Mouse (Mus musculus) MEL (cell line): ENCODE data around the gene Atxn2. TPM values are rescaled to one million over a fixed set of nuclear protein-coding genes. Genes with fewer than 3 reads are reported as not detected.
A peak's percentile ranks its signal among the peaks of the same experiment; 100 is the strongest.

Source experiments
- DNase-seq: peaks from one replicate; pipeline ENCODE4 v3.0.0; 2011; ENCODE audit warnings: low read depth, low spot score
- H3K27ac ChIP-seq: 2 replicates; pipeline ENCODE4 v1.5.1; 2012; ENCODE audit warnings: low read depth, mild to moderate bottlenecking, control low read depth, low read length, moderate library complexity; ENCODE audit not compliant: control insufficient read depth
- H3K27me3 ChIP-seq, 2 experiments: fragments of 150-350 bp in 1 of 2; sonication (generic) in 1 of 2; 2 replicates each; pipeline ENCODE4 v1.6.1; 2012; ENCODE audit warnings: low read length in 2 of 2, mild to moderate bottlenecking in 2 of 2, improper control_type of control experiment in 1 of 2, moderate library complexity in 1 of 2; ENCODE audit not compliant: insufficient read depth in 2 of 2, control insufficient read depth in 1 of 2
- H3K36me3 ChIP-seq, 2 experiments: 2 replicates each; pipeline ENCODE4 v1.6.1; 2012 to 2014; ENCODE audit warnings: low read length in 2 of 2, improper control_type of control experiment in 1 of 2, inconsistent platforms in 1 of 2, mild to moderate bottlenecking in 1 of 2; ENCODE audit not compliant: insufficient read depth in 2 of 2, control insufficient read depth in 1 of 2
- H3K4me1 ChIP-seq, 2 experiments: fragments of 150-350 bp in 1 of 2; sonication (generic) in 1 of 2; 2 replicates each; pipeline ENCODE4 v1.6.1; 2012; ENCODE audit warnings: low read length in 2 of 2, improper control_type of control experiment in 1 of 2, mild to moderate bottlenecking in 1 of 2; ENCODE audit not compliant: insufficient read depth in 2 of 2, control insufficient read depth in 1 of 2
- H3K4me3 ChIP-seq, 2 experiments: fragments of 150-350 bp in 1 of 2; sonication (generic) in 1 of 2; 2 replicates each; pipeline ENCODE4 v1.5.1; 2012; ENCODE audit warnings: low read depth in 2 of 2, low read length in 2 of 2, mild to moderate bottlenecking in 2 of 2, moderate library complexity in 2 of 2, control low read depth in 1 of 2, improper control_type of control experiment in 1 of 2; ENCODE audit not compliant: control insufficient read depth in 1 of 2, insufficient read depth in 1 of 2
- H3K79me2 ChIP-seq: 2 replicates; pipeline ENCODE4 v1.6.1; 2012; ENCODE audit warnings: mild to moderate bottlenecking, low read length, moderate library complexity; ENCODE audit not compliant: control insufficient read depth, poor library complexity, insufficient read depth
- H3K9ac ChIP-seq: 2 replicates; pipeline ENCODE4 v1.6.1; 2012; ENCODE audit warnings: low read depth, mild to moderate bottlenecking, control low read depth, low read length, moderate library complexity; ENCODE audit not compliant: control insufficient read depth, poor library complexity, severe bottlenecking
- H3K9me3 ChIP-seq: fragments of 150-350 bp; sonication (generic); replicated peaks from 2 replicates; pipeline ENCODE4 v1.6.1; 2012; ENCODE audit warnings: mild to moderate bottlenecking, low read length, improper control_type of control experiment, moderate library complexity; ENCODE audit not compliant: insufficient read depth
- BHLHE40 ChIP-seq: IDR thresholded peaks from 2 replicates; pipeline ENCODE4 v1.6.1; 2012; ENCODE audit warnings: low read depth, mild to moderate bottlenecking, inconsistent platforms, low read length, improper control_type of control experiment, borderline replicate concordance
- CHD1 ChIP-seq: IDR thresholded peaks from 2 replicates; pipeline ENCODE4 v1.6.1; 2012; ENCODE audit warnings: low read depth, mild to moderate bottlenecking, inconsistent platforms, low read length, improper control_type of control experiment
- CHD2 ChIP-seq: IDR thresholded peaks from 2 replicates; pipeline ENCODE4 v1.6.1; 2011; ENCODE audit warnings: low read length, improper control_type of control experiment
- CTCF ChIP-seq, 3 experiments: IDR thresholded peaks in 2 of 3; conservative IDR thresholded peaks in 1 of 3; 2 replicates each; pipeline ENCODE4 v1.5.1; 2011 to 2012; ENCODE audit warnings: low read length in 3 of 3, low read depth in 2 of 3, mild to moderate bottlenecking in 2 of 3, improper control_type of control experiment in 1 of 3, inconsistent platforms in 1 of 3, mixed read lengths in 1 of 3, moderate library complexity in 1 of 3; ENCODE audit not compliant: control insufficient read depth in 1 of 3, insufficient read depth in 1 of 3, poor library complexity in 1 of 3, severe bottlenecking in 1 of 3
- ELF1 ChIP-seq: IDR thresholded peaks from 2 replicates; pipeline ENCODE4 v1.6.1; 2014; ENCODE audit warnings: low read depth, mild to moderate bottlenecking, inconsistent platforms, low read length, improper control_type of control experiment, moderate library complexity
- EP300 ChIP-seq, 2 experiments: IDR thresholded peaks; 2 replicates each; pipeline ENCODE4 v1.6.1; 2011; ENCODE audit warnings: improper control_type of control experiment in 2 of 2, low read length in 2 of 2, low read depth in 1 of 2, mild to moderate bottlenecking in 1 of 2
- ETS1 ChIP-seq: IDR thresholded peaks from 2 replicates; pipeline ENCODE4 v1.6.1; 2012; ENCODE audit warnings: low read depth, mild to moderate bottlenecking, inconsistent platforms, low read length, improper control_type of control experiment, moderate library complexity
- GABPA ChIP-seq: IDR thresholded peaks from 2 replicates; pipeline ENCODE4 v1.6.1; 2012; ENCODE audit warnings: low read depth, mild to moderate bottlenecking, inconsistent platforms, low read length, improper control_type of control experiment, moderate library complexity
- GATA1 ChIP-seq: IDR thresholded peaks from 2 replicates; pipeline ENCODE4 v1.6.1; 2011; ENCODE audit warnings: low read depth, low read length, improper control_type of control experiment
- HCFC1 ChIP-seq: IDR thresholded peaks from 2 replicates; pipeline ENCODE4 v1.6.1; 2012; ENCODE audit warnings: low read depth, mild to moderate bottlenecking, inconsistent platforms, low read length, improper control_type of control experiment, moderate library complexity
- JUND ChIP-seq: IDR thresholded peaks from 2 replicates; pipeline ENCODE4 v1.6.1; 2011; ENCODE audit warnings: low read depth, mild to moderate bottlenecking, improper control_type of control experiment, low read length
- KAT2A ChIP-seq: conservative IDR thresholded peaks from 2 replicates; pipeline ENCODE4 v1.6.1; 2012; ENCODE audit warnings: low read depth, low read length, improper control_type of control experiment, inconsistent platforms
- MAFK ChIP-seq: IDR thresholded peaks from 2 replicates; pipeline ENCODE4 v1.6.1; 2011; ENCODE audit warnings: low read depth, mild to moderate bottlenecking, low read length, improper control_type of control experiment, borderline replicate concordance
- MAX ChIP-seq: IDR thresholded peaks from 2 replicates; pipeline ENCODE4 v1.6.1; 2011; ENCODE audit warnings: low read length, improper control_type of control experiment
- MEF2A ChIP-seq: IDR thresholded peaks from 2 replicates; pipeline ENCODE4 v1.6.1; 2014; ENCODE audit warnings: low read depth, mild to moderate bottlenecking, inconsistent platforms, low read length, improper control_type of control experiment; ENCODE audit not compliant: poor library complexity, insufficient replicate concordance, severe bottlenecking; ENCODE audit errors: extremely low read depth
- MXI1 ChIP-seq: IDR thresholded peaks from 2 replicates; pipeline ENCODE4 v1.6.1; 2011; ENCODE audit warnings: mild to moderate bottlenecking, low read depth, low read length, improper control_type of control experiment
- MYB ChIP-seq: IDR thresholded peaks from 2 replicates; pipeline ENCODE4 v1.6.1; 2011; ENCODE audit warnings: mild to moderate bottlenecking, low read depth, low read length, improper control_type of control experiment
- MYC ChIP-seq: IDR thresholded peaks from 2 replicates; pipeline ENCODE4 v1.6.1; 2011; ENCODE audit warnings: low read depth, mild to moderate bottlenecking, low read length, improper control_type of control experiment, moderate library complexity
- NRF1 ChIP-seq: IDR thresholded peaks from 2 replicates; pipeline ENCODE4 v1.6.1; 2014; ENCODE audit warnings: low read depth, mild to moderate bottlenecking, inconsistent platforms, low read length, improper control_type of control experiment, moderate library complexity; ENCODE audit not compliant: poor library complexity, insufficient read depth, severe bottlenecking
- POLR2A ChIP-seq, 2 experiments: IDR thresholded peaks; 2 replicates each; pipeline ENCODE4 v1.6.1; 2011 to 2012; ENCODE audit warnings: low read length in 2 of 2, mild to moderate bottlenecking in 2 of 2, control low read depth in 1 of 2, improper control_type of control experiment in 1 of 2, low read depth in 1 of 2, moderate library complexity in 1 of 2; ENCODE audit not compliant: control insufficient read depth in 1 of 2, insufficient read depth in 1 of 2, poor library complexity in 1 of 2
- POLR2AphosphoS2 ChIP-seq: IDR thresholded peaks from 2 replicates; pipeline ENCODE4 v1.6.1; 2011; ENCODE audit warnings: low read length, improper control_type of control experiment
- POLR2AphosphoS5 ChIP-seq: IDR thresholded peaks from 2 replicates; pipeline ENCODE4 v1.6.1; 2012; ENCODE audit warnings: low read depth, borderline replicate concordance, mild to moderate bottlenecking, inconsistent platforms, low read length, moderate library complexity, mixed read lengths
- RAD21 ChIP-seq: IDR thresholded peaks from 2 replicates; pipeline ENCODE4 v1.6.1; 2011; ENCODE audit warnings: mild to moderate bottlenecking, low read depth, low read length, improper control_type of control experiment
- RCOR1 ChIP-seq: IDR thresholded peaks from 2 replicates; pipeline ENCODE4 v1.6.1; 2012; ENCODE audit warnings: low read depth, mild to moderate bottlenecking, inconsistent platforms, low read length, improper control_type of control experiment
- SIN3A ChIP-seq: IDR thresholded peaks from 2 replicates; pipeline ENCODE4 v1.6.1; 2012; ENCODE audit warnings: low read length, improper control_type of control experiment, inconsistent platforms
- SMC3 ChIP-seq: IDR thresholded peaks from 2 replicates; pipeline ENCODE4 v1.6.1; 2011; ENCODE audit warnings: low read depth, low read length, improper control_type of control experiment
- TAL1 ChIP-seq: IDR thresholded peaks from 2 replicates; pipeline ENCODE4 v1.6.1; 2012; ENCODE audit warnings: mild to moderate bottlenecking, inconsistent platforms, low read length, moderate library complexity, mixed read lengths
- TBP ChIP-seq: IDR thresholded peaks from 2 replicates; pipeline ENCODE4 v1.8.0; 2011; ENCODE audit warnings: low read depth, low read length, improper control_type of control experiment
- TCF12 ChIP-seq: IDR thresholded peaks from 2 replicates; pipeline ENCODE4 v1.6.1; 2014; ENCODE audit warnings: low read depth, mild to moderate bottlenecking, inconsistent platforms, low read length, improper control_type of control experiment, moderate library complexity
- UBTF ChIP-seq: IDR thresholded peaks from 2 replicates; pipeline ENCODE4 v1.6.1; 2012; ENCODE audit warnings: low read depth, mild to moderate bottlenecking, inconsistent platforms, low read length, improper control_type of control experiment, moderate library complexity, borderline replicate concordance; ENCODE audit not compliant: insufficient read depth
- USF1 ChIP-seq: IDR thresholded peaks from 2 replicates; pipeline ENCODE4 v1.6.1; 2014; ENCODE audit warnings: low read depth, mild to moderate bottlenecking, inconsistent platforms, low read length, improper control_type of control experiment, moderate library complexity
- USF2 ChIP-seq, 2 experiments: IDR thresholded peaks; 2 replicates each; pipeline ENCODE4 v1.6.1; 2011 to 2012; ENCODE audit warnings: improper control_type of control experiment in 2 of 2, low read length in 2 of 2, borderline replicate concordance in 1 of 2, inconsistent platforms in 1 of 2, low read depth in 1 of 2, mild to moderate bottlenecking in 1 of 2; ENCODE audit not compliant: insufficient read depth in 1 of 2
- ZC3H11A ChIP-seq: IDR thresholded peaks from 2 replicates; pipeline ENCODE4 v1.6.1; 2012; ENCODE audit warnings: low read depth, mild to moderate bottlenecking, inconsistent platforms, low read length, improper control_type of control experiment
- ZKSCAN1 ChIP-seq: IDR thresholded peaks from 2 replicates; pipeline ENCODE4 v1.6.1; 2012; ENCODE audit warnings: low read depth, mild to moderate bottlenecking, inconsistent platforms, low read length, improper control_type of control experiment, moderate library complexity
- ZMIZ1 ChIP-seq: IDR thresholded peaks from 2 replicates; pipeline ENCODE4 v1.6.1; 2012; ENCODE audit warnings: low read depth, mild to moderate bottlenecking, inconsistent platforms, low read length, improper control_type of control experiment, moderate library complexity
- ZNF384 ChIP-seq: IDR thresholded peaks from 2 replicates; pipeline ENCODE4 v1.6.1; 2012; ENCODE audit warnings: low read depth, mild to moderate bottlenecking, inconsistent platforms, low read length, improper control_type of control experiment
- polyA plus RNA-seq, 2 experiments: library from polyadenylated mRNA; stranded (reverse) in 1 of 2; unstranded in 1 of 2; fragments of >175 nt in 1 of 2; fragments of >200 nt in 1 of 2; gene quantifications; 2 replicates each; pipeline versions ENCODE4 v1.2.1 to v1.2.4; 2012; ENCODE audit warnings: low replicate concordance in 2 of 2, low read depth in 1 of 2; ENCODE audit not compliant: insufficient read length in 2 of 2, insufficient read depth in 1 of 2, missing spikeins in 1 of 2
- total RNA-seq: library from RNA; depleted of rRNA; stranded (reverse); fragments of 300-350 nt; gene quantifications from 2 replicates; pipeline ENCODE4 v1.2.3, GENCODE M21; 2012

Atxn2 gene
- total and polyA plus RNA-seq, 3 experiments, result 16.3 to 476 (median 85.4) TPM

GRCm38 (mm10) chr5:121836692-121837415, 125.7 kb downstream of the Atxn2 start:
- no peaks in the 10 kb centered on the region for H3K9me3 ChIP-seq
- H3K9ac ChIP-seq, result peak overlapping the region; percentile 99
- peaks cover 0 to 26% of the 10 kb centered on the region in 2 experiments; a peak in 3 of 4 replicates for H3K4me1 ChIP-seq
- peak overlapping the region; percentile 70 to 96 for H3K4me3 ChIP-seq
- peaks cover 0 to 19% of the 10 kb centered on the region in 2 experiments; a peak in 2 of 4 replicates for H3K36me3 ChIP-seq
- no peaks in the 10 kb centered on the region for H3K27me3 ChIP-seq
- peak overlapping the region; percentile 84 for H3K27ac ChIP-seq
- peaks cover 47% of the 10 kb centered on the region for H3K79me2 ChIP-seq
- peak; percentile 96 for DNase-seq
- TF ChIP-seq USF1, result no peak
- TF ChIP-seq TCF12, result peak; percentile 26; the same call in 1 of the 2 replicates
- no peak for TF ChIP-seq MEF2A
- no peak for TF ChIP-seq CHD1
- no peak for TF ChIP-seq BHLHE40
- TF ChIP-seq POLR2A (IDR thresholded peaks at IDR 0.05; ENCODE audit: control insufficient read depth in 1 of 2, insufficient read depth in 1 of 2, low read depth in 1 of 2, low read length in 2 of 2, poor library complexity in 1 of 2), result peak; percentile 91 to 95
- peak; percentile 88 for TF ChIP-seq MXI1
- TF ChIP-seq JUND, result no peak
- 0 out of 2 replicates have a peak, but pooled peaks have one; percentile 9 for TF ChIP-seq RCOR1
- TF ChIP-seq CHD2, result no peak
- peak; percentile 44 for TF ChIP-seq SIN3A
- peak; percentile 17; the same call in 1 of the 2 replicates for TF ChIP-seq UBTF
- no peak for TF ChIP-seq SMC3
- TF ChIP-seq MYC, result no peak
- no peak for TF ChIP-seq POLR2AphosphoS5
- TF ChIP-seq KAT2A, result no peak
- peak; percentile 45; the same call in 1 of the 2 replicates for TF ChIP-seq MAX
- no peak for TF ChIP-seq ZKSCAN1
- TF ChIP-seq ELF1, result no peak
- no peak for TF ChIP-seq TBP
- TF ChIP-seq ETS1, result no peak
- peak; percentile 84 for TF ChIP-seq ZNF384
- peak; percentile 24; the same call in 1 of the 2 replicates for TF ChIP-seq TAL1
- no peak for TF ChIP-seq MYB
- TF ChIP-seq MAFK, result no peak
- TF ChIP-seq NRF1, result no peak
- TF ChIP-seq GATA1, result no peak
- no peak; the same call in 1 of the 2 replicates for TF ChIP-seq HCFC1
- TF ChIP-seq CTCF (IDR thresholded peaks at IDR 0.05 in 2 of 3, conservative IDR thresholded peaks at IDR 0.05 in 1 of 3; ENCODE audit: control insufficient read depth in 1 of 3, insufficient read depth in 1 of 3, low read depth in 2 of 3, low read length in 3 of 3, poor library complexity in 1 of 3, severe bottlenecking in 1 of 3), result peak in 2 of 3 experiments; percentile 3 to 7; a peak in 1 of 6 replicates
- no peak for TF ChIP-seq RAD21
- TF ChIP-seq GABPA, result no peak
- peak; percentile 86 for TF ChIP-seq ZMIZ1
- TF ChIP-seq USF2 (IDR thresholded peaks at IDR 0.05; ENCODE audit: borderline replicate concordance in 1 of 2, insufficient read depth in 1 of 2, low read depth in 1 of 2, low read length in 2 of 2), result no peak
- TF ChIP-seq POLR2AphosphoS2, result peak; percentile 76
- no peak for TF ChIP-seq EP300 (IDR thresholded peaks at IDR 0.05; ENCODE audit: low read depth in 1 of 2, low read length in 2 of 2)
- TF ChIP-seq ZC3H11A, result no peak
